Mouse (Mus musculus) thymus, adult 2 months (tissue): ENCODE data around the gene Ppm1l.

ENCODE experiments used
- CTCF ChIP-seq: fragments of 200-500 bp; IDR thresholded peaks from 2 replicates; pipeline ENCODE4 v1.5.1; 2012; ENCODE audit warnings: mild to moderate bottlenecking, control low read depth, low read length, moderate library complexity, borderline replicate concordance; ENCODE audit not compliant: control insufficient read depth, poor library complexity, insufficient read depth; ENCODE audit errors: extremely low read depth
- POLR2A ChIP-seq: fragments of 200-500 bp; IDR thresholded peaks from 2 replicates; pipeline ENCODE4 v1.6.1; 2012; ENCODE audit warnings: mild to moderate bottlenecking, low read length, control low read depth, moderate library complexity; ENCODE audit not compliant: control insufficient read depth, poor library complexity, insufficient read depth; ENCODE audit errors: extremely low read depth

DNA sequence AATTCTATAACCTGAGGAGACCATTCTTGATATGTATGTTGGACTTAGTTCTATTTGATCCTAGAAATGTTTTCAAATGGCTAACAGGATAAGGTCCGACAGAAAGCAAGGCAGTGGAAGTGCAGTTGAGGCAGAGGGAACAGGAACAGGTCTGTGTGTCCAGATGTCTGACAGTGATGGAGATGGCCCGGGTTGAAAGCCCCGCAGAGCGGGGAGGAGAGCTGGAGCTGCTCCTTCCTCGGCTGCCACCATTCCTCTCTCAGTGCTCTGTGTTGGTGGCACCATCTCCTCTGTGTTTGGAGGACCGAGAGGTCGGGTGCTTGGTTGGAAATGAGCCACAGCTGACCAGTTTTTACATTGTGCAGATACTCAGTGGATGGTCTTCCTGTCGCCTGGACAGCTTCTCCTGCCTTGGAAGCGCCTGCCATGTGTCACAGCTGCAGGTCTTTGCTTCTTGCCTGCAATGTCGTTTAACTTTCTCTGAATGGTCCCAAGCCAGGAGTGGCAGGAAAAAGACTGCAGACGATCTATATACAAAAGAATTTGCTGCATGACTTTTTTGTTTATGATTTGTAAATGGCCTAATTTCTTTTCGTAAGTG, 159.3 kb downstream of the Ppm1l start:
- TF ChIP-seq POLR2A (no peak), CTCF (no peak)
